Mouse (Mus musculus): ENCODE results near the gene Ankmy1. TPM values are rescaled to one million over a fixed set of nuclear protein-coding genes. Genes with fewer than 3 reads are reported as not detected.
A peak's percentile ranks its signal among the peaks of the same experiment; 100 is the strongest.

Ankmy1 gene
- polyA plus RNA-seq, 1 experiment from 2014 or later, result 0.16 TPM

MicroRNAs within 50 kb of the gene (microRNA counts, 519-probe panel; counts per million panel counts)
- microRNA mmu-miR-149, result 3,933 counts per million, percentile 19 among the panel's probes with 10 or more counts

Small RNA genes within 50 kb of the gene (microRNA-seq; reads per million reads assigned to microRNA genes)
- 3,263 reads per million, percentile 86 among the genes with 10 or more reads in this experiment for gene Mir149 (ENCODE audit: borderline number of aligned reads)

Other genes with a start within 250 kb of the Ankmy1 start
- 14.5 and 15.2 TPM in 2 replicates for gene Gpc1, start 71.3 kb downstream of the Ankmy1 start, polyA plus RNA-seq (2014; fragmentation: Nextera tagmentation; extraction: Ambion mirVana)
- gene Dusp28, start 4.1 kb upstream of the Ankmy1 start, polyA plus RNA-seq (2014; fragmentation: Nextera tagmentation; extraction: Ambion mirVana), result 8.1 and 10.7 TPM in 2 replicates
- 24.7 and 26.5 TPM in 2 replicates for gene Rnpepl1, start 7.9 kb upstream of the Ankmy1 start, polyA plus RNA-seq (2014; fragmentation: Nextera tagmentation; extraction: Ambion mirVana)
- gene Capn10, start 31.5 kb upstream of the Ankmy1 start, polyA plus RNA-seq (2014; fragmentation: Nextera tagmentation; extraction: Ambion mirVana), result 20.9 and 21.3 TPM in 2 replicates
- 0.27 and 0.71 TPM in 2 replicates for gene Gpr35, start 48.0 kb upstream of the Ankmy1 start, polyA plus RNA-seq (2014; fragmentation: Nextera tagmentation; extraction: Ambion mirVana)
- not detected in 2 replicates for gene Aqp12, start 103.4 kb upstream of the Ankmy1 start, polyA plus RNA-seq (2014; fragmentation: Nextera tagmentation; extraction: Ambion mirVana)
- 2.2 TPM in 2 replicates for gene Kif1a, start 199.0 kb upstream of the Ankmy1 start, polyA plus RNA-seq (2014; fragmentation: Nextera tagmentation; extraction: Ambion mirVana)
- 1.1 and 1.6 TPM in 2 replicates for gene Agxt, start 232.3 kb upstream of the Ankmy1 start, polyA plus RNA-seq (2014; fragmentation: Nextera tagmentation; extraction: Ambion mirVana)

All from liver, embryonic 11.5 days (tissue).